Mouse (Mus musculus) ES-E14 (cell line): ENCODE data around the gene Tmem262. TPM values are rescaled to one million over a fixed set of nuclear protein-coding genes. Genes with fewer than 3 reads are reported as not detected.

ENCODE experiments used
- DNase-seq: peaks from one replicate; pipeline ENCODE4 v3.0.0-alpha.2; 2013; ENCODE audit warnings: low read depth, low spot score
- H3K27ac ChIP-seq: 2 replicates; pipeline ENCODE4 v1.5.1; 2012; ENCODE audit warnings: low read depth, mild to moderate bottlenecking, low read length, moderate library complexity, mixed read lengths; ENCODE audit not compliant: poor library complexity, insufficient read depth, severe bottlenecking
- H3K36me3 ChIP-seq: 2 replicates; pipeline ENCODE4 v1.6.1; 2012; ENCODE audit warnings: mild to moderate bottlenecking, low read length, moderate library complexity, mixed read lengths; ENCODE audit not compliant: control insufficient read depth, poor library complexity, insufficient read depth, severe bottlenecking
- H3K4me1 ChIP-seq, 2 experiments: fragments of 150-350 bp in 1 of 2; sonication (generic) in 1 of 2; 2 replicates each; pipeline ENCODE4 v1.6.1; 2012; ENCODE audit warnings: low read length in 2 of 2, mild to moderate bottlenecking in 1 of 2, mixed read lengths in 1 of 2; ENCODE audit not compliant: control insufficient read depth in 2 of 2, insufficient read depth in 2 of 2, poor library complexity in 1 of 2
- H3K4me3 ChIP-seq, 2 experiments: fragments of 150-350 bp in 1 of 2; sonication (generic) in 1 of 2; 2 replicates each; pipeline ENCODE4 v1.5.1; 2012; ENCODE audit warnings: low read length in 2 of 2, low read depth in 1 of 2, mild to moderate bottlenecking in 1 of 2, mixed read lengths in 1 of 2; ENCODE audit not compliant: insufficient read depth in 1 of 2, poor library complexity in 1 of 2, severe bottlenecking in 1 of 2
- H3K9ac ChIP-seq: 2 replicates; pipeline ENCODE4 v1.6.1; 2012; ENCODE audit warnings: low read depth, mild to moderate bottlenecking, low read length, mixed read lengths; ENCODE audit not compliant: poor library complexity, insufficient read depth, severe bottlenecking
- H3K9me3 ChIP-seq: fragments of 150-350 bp; sonication (generic); 2 replicates; pipeline ENCODE4 v1.6.1; 2012; ENCODE audit warnings: low read depth, mild to moderate bottlenecking, low read length; ENCODE audit not compliant: control insufficient read depth, insufficient read depth
- CHD2 ChIP-seq: IDR thresholded peaks from 2 replicates; pipeline ENCODE4 v1.6.1; 2014; ENCODE audit warnings: mild to moderate bottlenecking, low read depth, low read length, inconsistent platforms
- HCFC1 ChIP-seq: IDR thresholded peaks from 2 replicates; pipeline ENCODE4 v1.6.1; 2012; ENCODE audit warnings: low read length, inconsistent platforms, borderline replicate concordance; ENCODE audit not compliant: insufficient read depth
- MAFK ChIP-seq: IDR thresholded peaks from 2 replicates; pipeline ENCODE4 v1.6.1; 2014; ENCODE audit warnings: mild to moderate bottlenecking, low read depth, low read length, inconsistent platforms; ENCODE audit not compliant: insufficient read depth
- ZC3H11A ChIP-seq: IDR thresholded peaks from 2 replicates; pipeline ENCODE4 v1.6.1; 2012; ENCODE audit warnings: low read depth, mild to moderate bottlenecking, inconsistent platforms, low read length, borderline replicate concordance
- ZNF384 ChIP-seq: IDR thresholded peaks from 2 replicates; pipeline ENCODE4 v1.6.1; 2012; ENCODE audit warnings: low read depth, low read length, inconsistent platforms
- in situ Hi-C, 2 experiments: fragments of 600-800 bp; cut with MboI; formaldehyde crosslinking; loops; one replicate each; pipeline ENCODE4 v1.15.1; 2025; ENCODE audit warnings: low sequenced_read_pairs in 2 of 2, inconsistent platforms in 1 of 2; ENCODE audit not compliant: unreplicated experiment in 2 of 2
- total RNA-seq: library from RNA; depleted of rRNA; stranded (reverse); fragments of 300-350 nt; gene quantifications from 2 replicates; pipeline ENCODE4 v1.2.3, GENCODE M21; 2012

Gene Tmem262
- total RNA-seq, 1 experiment, result not detected

DNA sequence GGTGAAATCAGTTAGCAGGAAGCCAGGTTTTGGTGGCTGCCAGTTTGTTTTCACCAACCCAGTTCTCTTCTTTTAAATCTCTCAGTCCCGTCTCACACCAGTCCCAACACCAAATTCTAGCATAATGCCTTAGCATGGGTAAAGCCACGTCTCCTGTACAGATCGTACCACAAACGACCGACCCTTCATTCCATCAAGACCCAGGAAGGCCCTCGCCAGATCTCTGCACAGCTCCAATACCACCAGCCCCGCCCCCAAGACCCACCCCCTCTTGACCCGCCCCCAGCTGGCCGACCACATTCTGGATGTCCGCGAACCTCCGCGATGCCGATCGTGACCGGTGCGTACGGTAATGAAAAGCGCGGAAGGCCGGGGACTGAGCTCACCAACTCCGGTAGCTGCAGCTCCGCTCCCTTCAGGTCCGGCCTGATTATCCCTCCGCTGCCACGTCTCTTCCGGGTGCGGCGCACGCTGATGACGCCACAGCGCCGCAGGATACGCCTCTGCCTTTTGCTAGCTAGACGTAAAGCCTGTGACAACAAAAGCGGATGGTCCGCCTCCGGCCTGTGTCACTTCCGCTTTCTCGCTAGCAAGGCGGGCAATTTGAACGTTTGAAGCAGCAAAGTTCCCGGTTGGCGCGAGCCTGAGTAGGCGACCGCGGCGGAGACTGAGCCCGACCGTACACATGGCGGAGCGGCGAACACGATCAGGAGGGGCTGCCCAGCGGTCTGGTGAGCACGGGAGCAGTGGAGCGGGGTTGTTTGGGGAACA is 4.8 kb downstream of the Tmem262 start, which contains the start of the genes Zfpl1 and Cdca5:
Zfpl1 (minus strand) TSS at position 479 of the 771 bp plus-strand sequence.
Cdca5 (plus strand) TSS at position 506 of the 771 bp plus-strand sequence.
- TF ChIP-seq HCFC1 (peak; percentile 94), ZC3H11A (no peak), ZNF384 (no peak), CHD2 (peak; percentile 67; the same call in 1 of the 2 replicates), MAFK (peak; percentile 48; the same call in 1 of the 2 replicates)
- Histone ChIP-seq H3K36me3 (peaks cover 53% of the 10 kb centered on the region), H3K9me3 (no peaks in the 10 kb centered on the region), H3K9ac (peak within 1 kb of the TSS; percentile 97), H3K4me3 (peak within 1 kb of the TSS; percentile 89 to 91), H3K27ac (peak within 1 kb of the TSS; percentile 96), H3K4me1 (peaks cover 7 to 19% of the 10 kb centered on the region in 2 experiments; a peak in 3 of 4 replicates)
- DNase-seq, result peak; percentile 96
- in situ Hi-C loops, result no loop called here

DNA sequence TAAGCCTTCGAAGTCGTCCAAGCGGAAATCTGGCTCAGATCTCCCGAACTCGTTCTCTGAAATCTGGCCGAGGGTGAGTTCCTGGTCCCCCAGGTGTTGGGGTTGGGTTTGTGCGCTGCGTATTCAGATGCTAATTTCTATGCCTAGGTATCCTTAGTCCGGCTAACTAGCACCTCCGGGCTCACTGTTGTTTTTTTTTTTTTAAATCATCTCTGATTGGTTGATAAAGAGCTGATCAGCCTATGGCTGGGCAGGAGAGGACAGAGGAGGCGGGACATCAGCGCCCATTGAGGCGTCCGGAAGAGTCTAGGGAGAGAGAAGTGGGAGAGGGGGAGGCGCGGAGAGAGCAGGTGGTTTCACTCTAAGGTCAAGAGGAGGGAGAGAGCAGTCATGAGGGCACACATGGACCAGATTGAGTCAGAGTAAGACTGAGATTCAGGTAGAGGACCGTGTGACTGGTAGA is 5.6 kb downstream of the Tmem262 start:
- Histone ChIP-seq H3K9ac (peak overlapping the region; percentile 97), H3K4me1 (peaks cover 7 to 20% of the 10 kb centered on the region in 2 experiments; a peak in 3 of 4 replicates), H3K36me3 (peaks cover 58% of the 10 kb centered on the region), H3K27ac (peak overlapping the region; percentile 96), H3K4me3 (peak overlapping the region; percentile 89 to 91), H3K9me3 (no peaks in the 10 kb centered on the region)
- TF ChIP-seq ZNF384 (peak; percentile 100), MAFK (no peak), CHD2 (peak; percentile 90)
- in situ Hi-C loops, result no loop called here
- peak; percentile 93 for DNase-seq

DNA sequence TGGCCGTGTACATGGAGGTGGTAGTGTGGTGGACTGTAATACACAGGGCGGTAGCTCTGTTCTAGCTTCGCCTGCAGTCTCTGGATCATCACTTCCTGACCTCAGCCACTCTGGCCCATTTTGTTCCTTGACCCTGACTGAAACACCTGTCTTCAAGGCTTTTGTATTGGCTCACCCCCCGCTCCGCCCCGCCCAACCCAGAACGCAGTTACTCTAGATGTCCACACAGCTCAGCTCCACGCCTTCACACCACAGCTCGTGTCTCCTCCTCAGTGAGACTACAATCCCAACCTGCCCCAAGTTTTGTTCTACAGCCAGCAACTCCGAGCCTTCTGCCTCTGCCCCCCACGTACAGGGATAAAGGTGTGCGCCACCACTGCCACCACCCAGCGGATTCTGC is 9.0 kb downstream of the Tmem262 start:
- Histone ChIP-seq H3K4me3 (no peak overlapping the region), H3K4me1 (peaks cover 7 to 19% of the 10 kb centered on the region in 2 experiments; a peak in 3 of 4 replicates), H3K27ac (no peak overlapping the region), H3K9me3 (no peaks in the 10 kb centered on the region), H3K9ac (no peak overlapping the region), H3K36me3 (peaks cover 69% of the 10 kb centered on the region)
- DNase-seq, result no peak
- in situ Hi-C loops, result no loop called here
- TF ChIP-seq ZNF384 (no peak), MAFK (no peak), CHD2 (no peak), ZC3H11A (no peak), HCFC1 (no peak)

DNA sequence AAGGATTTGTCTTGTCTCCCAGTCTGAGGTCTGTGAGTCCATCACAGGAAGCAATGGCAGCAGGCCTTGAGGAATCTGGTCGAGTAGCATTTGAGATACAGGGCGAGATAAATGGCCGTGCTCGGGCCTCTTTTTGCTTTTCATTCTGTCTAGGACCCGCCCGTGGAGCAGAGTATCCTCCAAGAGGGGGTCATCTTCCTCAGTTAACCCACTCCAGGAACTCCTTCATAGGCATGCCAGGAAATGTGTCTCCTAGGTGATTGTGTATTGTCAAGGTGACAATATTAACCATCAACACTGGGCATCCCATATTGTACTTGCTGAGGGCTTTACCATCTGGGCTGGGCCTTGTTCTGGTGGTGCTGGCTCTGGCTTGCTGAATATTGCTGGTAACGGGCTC is 14.3 kb downstream of the Tmem262 start, which contains the start of gene AC131692.1:
AC131692.1 (plus strand) TSS at position 301 of the 400 bp plus-strand sequence.
- Histone ChIP-seq H3K9me3 (no peaks in the 10 kb centered on the region), H3K4me3 (no peak within 1 kb of the TSS), H3K36me3 (peaks cover 69% of the 10 kb centered on the region), H3K9ac (no peak within 1 kb of the TSS), H3K4me1 (peaks cover 0 to 5% of the 10 kb centered on the region in 2 experiments; a peak in 1 of 4 replicates), H3K27ac (no peak within 1 kb of the TSS)
- TF ChIP-seq CHD2 (no peak), HCFC1 (no peak), MAFK (no peak), ZNF384 (no peak), ZC3H11A (no peak)
- DNase-seq, result no peak
- in situ Hi-C loops, result no loop called here
